Mouse (Mus musculus) forebrain, embryonic 11.5 days (tissue): Measurements from ENCODE around the gene Ank3. TPM values are rescaled to one million over a fixed set of nuclear protein-coding genes. Genes with fewer than 3 reads are reported as not detected.

ENCODE experiments used
- ATAC-seq: fragments of 200-750 bp; cut with Nextera tagmentation; replicated peaks from 2 replicates; pipeline ENCODE4 v1.8.0; 2017; ENCODE audit warnings: moderate TSS enrichment; ENCODE audit not compliant: low FRiP score
- DNase-seq: peaks from one replicate; pipeline ENCODE4 v3.0.0-alpha.2; 2017; ENCODE audit warnings: low spot score
- H3K27ac ChIP-seq: fragments of 300-500 bp; sonication (generic); 2 replicates; pipeline ENCODE4 v1.5.1; 2014; ENCODE audit warnings: low read depth, low read length
- H3K27me3 ChIP-seq: fragments of 300-500 bp; sonication (generic); 2 replicates; pipeline ENCODE4 v1.6.1; 2014; ENCODE audit warnings: mild to moderate bottlenecking, low read length, mixed read lengths; ENCODE audit not compliant: control insufficient read depth, insufficient read depth
- H3K36me3 ChIP-seq: fragments of 300-500 bp; sonication (generic); 2 replicates; pipeline ENCODE4 v1.6.1; 2014; ENCODE audit warnings: mild to moderate bottlenecking, low read length, moderate library complexity, mixed read lengths; ENCODE audit not compliant: control insufficient read depth, insufficient read depth
- H3K4me1 ChIP-seq: fragments of 300-500 bp; sonication (generic); replicated peaks from 2 replicates; pipeline ENCODE4 v1.6.1; 2014; ENCODE audit warnings: low read length, mixed read lengths; ENCODE audit not compliant: control insufficient read depth, insufficient read depth
- H3K4me2 ChIP-seq: fragments of 300-500 bp; sonication (generic); 2 replicates; pipeline ENCODE4 v1.6.1; 2014; ENCODE audit warnings: low read depth, mild to moderate bottlenecking, low read length, moderate library complexity, mixed read lengths; ENCODE audit not compliant: severe bottlenecking
- H3K4me3 ChIP-seq: fragments of 300-500 bp; sonication (generic); 2 replicates; pipeline ENCODE4 v1.5.1; 2014; ENCODE audit warnings: low read depth, low read length
- H3K9ac ChIP-seq: fragments of 300-500 bp; sonication (generic); 2 replicates; pipeline ENCODE4 v1.6.1; 2014; ENCODE audit warnings: low read length
- H3K9me3 ChIP-seq: fragments of 300-500 bp; sonication (generic); 2 replicates; pipeline ENCODE4 v1.6.1; 2016; ENCODE audit warnings: low read length, mixed read lengths; ENCODE audit not compliant: control insufficient read depth
- WGBS: fragments of 180-500 bp; shearing (Covaris S2); extraction: QIAGEN DNeasy Blood & Tissue Kit; methylation state at CpG from one replicate; pipeline ENCODE4 v1.1.7; 2014; 5-methylcytosine and 5-hydroxymethylcytosine counted together
- polyA plus RNA-seq: library from polyadenylated mRNA; unstranded; fragments of >200 nt; fragmentation: Nextera tagmentation; extraction: Ambion mirVana; gene quantifications from 2 replicates; pipeline ENCODE4 v1.2.1, GENCODE M21; 2014

The Ank3 gene
- polyA plus RNA-seq, 1 experiment from 2014 or later: 44.5 TPM

- Histone ChIP-seq H3K36me3 (no peaks in the 10 kb centered on the region), H3K4me3 (no peak overlapping the region), H3K4me1 (no peaks in the 10 kb centered on the region), H3K27me3 (no peaks in the 10 kb centered on the region), H3K9ac (no peak overlapping the region), H3K27ac (no peak overlapping the region), H3K4me2 (no peak overlapping the region), H3K9me3 (no peaks in the 10 kb centered on the region)
- ATAC-seq: no peak
- WGBS: 90% methylated on average over 10 of the region's 10 CpGs
- DNase-seq: no peak
Measured at GRCm38 (mm10) chr10:70021667-70022066, 623.1 kb downstream of the Ank3 start.

- Histone ChIP-seq H3K4me2 (no peak overlapping the region), H3K4me1 (no peaks in the 10 kb centered on the region), H3K9me3 (no peaks in the 10 kb centered on the region), H3K4me3 (no peak overlapping the region), H3K36me3 (no peaks in the 10 kb centered on the region), H3K27me3 (no peaks in the 10 kb centered on the region), H3K27ac (no peak overlapping the region), H3K9ac (no peak overlapping the region)
- ATAC-seq (no peak), DNase-seq (no peak)
- WGBS: 74% methylated on average over 5 of the region's 5 CpGs
Measured at GRCm38 (mm10) chr10:70022596-70022995, 624.0 kb downstream of the Ank3 start.

DNA sequence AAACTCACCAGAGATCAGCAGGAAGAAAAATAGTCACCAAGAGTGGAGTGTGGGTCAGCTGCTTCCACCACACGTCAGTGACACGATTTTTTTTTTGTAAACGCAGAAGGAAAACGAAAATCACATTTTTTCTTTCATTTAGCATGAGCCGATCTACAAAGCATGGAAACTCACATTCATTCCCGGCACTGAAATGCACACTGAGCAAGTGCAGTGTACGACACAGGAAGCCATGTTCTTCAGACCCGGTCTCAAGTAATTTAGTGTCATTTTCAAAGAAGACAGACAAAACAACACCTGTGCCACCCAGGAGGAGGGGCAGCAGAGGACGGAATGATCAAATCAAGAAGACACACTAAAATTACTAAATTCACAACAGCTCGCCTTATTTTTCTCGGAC, 625.3 kb downstream of the Ank3 start:
- no peaks in the 10 kb centered on the region for H3K9me3 ChIP-seq
- 89% methylated on average over 11 of the region's 11 CpGs for WGBS
- DNase-seq (no peak), ATAC-seq (no peak)
- H3K4me3 ChIP-seq: no peak overlapping the region
- H3K36me3 ChIP-seq: no peaks in the 10 kb centered on the region
- no peak overlapping the region for H3K9ac ChIP-seq
- no peak overlapping the region for H3K27ac ChIP-seq
- no peaks in the 10 kb centered on the region for H3K27me3 ChIP-seq
- H3K4me2 ChIP-seq: no peak overlapping the region
- H3K4me1 ChIP-seq: no peaks in the 10 kb centered on the region

DNA sequence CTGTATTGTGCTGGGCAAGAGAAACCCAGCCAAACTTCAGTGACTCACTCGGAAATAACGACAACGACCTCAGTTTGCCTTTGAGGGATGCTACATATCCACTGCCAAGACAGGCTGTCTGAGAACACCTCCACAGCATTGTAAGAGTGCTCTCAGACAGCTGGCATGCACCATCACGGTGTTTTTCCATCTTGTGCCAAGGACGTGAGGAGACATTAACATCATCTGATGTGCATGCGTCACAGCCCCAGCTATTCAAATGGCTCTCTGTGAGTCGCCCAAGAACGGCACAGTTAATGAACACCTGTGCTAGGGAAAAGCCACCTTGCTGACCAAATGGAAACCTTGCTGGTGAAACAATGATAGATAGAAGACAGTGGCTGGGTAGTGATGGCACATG, 633.4 kb downstream of the Ank3 start:
- ATAC-seq (no peak), DNase-seq (no peak)
- 93% methylated on average over 8 of the region's 8 CpGs for WGBS
- Histone ChIP-seq H3K27me3 (no peaks in the 10 kb centered on the region), H3K27ac (no peak overlapping the region), H3K36me3 (no peaks in the 10 kb centered on the region), H3K9ac (no peak overlapping the region), H3K9me3 (no peaks in the 10 kb centered on the region), H3K4me1 (no peaks in the 10 kb centered on the region), H3K4me3 (no peak overlapping the region), H3K4me2 (no peak overlapping the region)

- Histone ChIP-seq H3K4me2 (no peak overlapping the region), H3K27me3 (no peaks in the 10 kb centered on the region), H3K4me1 (no peaks in the 10 kb centered on the region), H3K4me3 (no peak overlapping the region), H3K9me3 (no peaks in the 10 kb centered on the region), H3K9ac (no peak overlapping the region), H3K36me3 (no peaks in the 10 kb centered on the region), H3K27ac (no peak overlapping the region)
- 92% methylated on average over 9 of the region's 9 CpGs for WGBS
- no peak for DNase-seq
- no peak for ATAC-seq
Measured at GRCm38 (mm10) chr10:70032982-70033381, 634.4 kb downstream of the Ank3 start.

GRCm38 (mm10) chr10:70033856-70034255, 635.3 kb downstream of the Ank3 start:
- 76% methylated on average over 3 of the region's 3 CpGs for WGBS
- ATAC-seq: no peak
- H3K27ac ChIP-seq: no peak overlapping the region

GRCm38 (mm10) chr10:70039871-70040291, 641.3 kb downstream of the Ank3 start:
- DNase-seq: no peak
- Histone ChIP-seq H3K9me3 (no peaks in the 10 kb centered on the region), H3K27ac (no peak overlapping the region), H3K27me3 (no peaks in the 10 kb centered on the region), H3K4me2 (no peak overlapping the region), H3K36me3 (no peaks in the 10 kb centered on the region), H3K9ac (no peak overlapping the region), H3K4me3 (no peak overlapping the region), H3K4me1 (no peaks in the 10 kb centered on the region)
- 89% methylated on average over 17 of the region's 17 CpGs for WGBS
- no peak for ATAC-seq

More at GRCm38 (mm10) chr10:70033856-70034255, 635.3 kb downstream of the Ank3 start:
- no peaks in the 10 kb centered on the region for H3K9me3 ChIP-seq
- no peaks in the 10 kb centered on the region for H3K36me3 ChIP-seq
- no peak overlapping the region for H3K9ac ChIP-seq
- H3K4me2 ChIP-seq: no peak overlapping the region
- H3K4me3 ChIP-seq: no peak overlapping the region
- DNase-seq: no peak
- no peaks in the 10 kb centered on the region for H3K27me3 ChIP-seq
- H3K4me1 ChIP-seq: no peaks in the 10 kb centered on the region

DNA sequence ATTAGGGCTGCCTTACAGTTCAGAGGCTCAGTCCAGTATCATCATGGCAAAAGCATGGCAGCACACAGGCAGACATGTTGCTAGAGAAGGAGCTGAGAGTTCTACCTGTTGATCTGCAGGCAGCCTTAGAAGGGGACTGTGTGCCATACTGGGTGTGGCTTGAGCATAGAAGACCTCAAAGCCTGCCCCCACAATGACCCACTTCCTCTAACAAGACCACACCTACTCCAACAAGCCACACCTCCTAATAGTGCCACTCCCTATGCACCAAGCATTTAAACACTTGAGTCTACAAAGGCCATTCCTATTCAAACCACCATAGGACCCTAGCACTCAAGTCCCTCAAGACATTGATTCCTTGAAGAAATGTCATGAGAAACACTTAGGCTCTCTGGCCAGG, 643.0 kb downstream of the Ank3 start:
- H3K9me3 ChIP-seq: no peaks in the 10 kb centered on the region
- ATAC-seq: no peak

GRCm38 (mm10) chr10:70045722-70046121, 647.1 kb downstream of the Ank3 start:
- WGBS: 83% methylated on average over 2 of the region's 2 CpGs
- H3K9me3 ChIP-seq: no peaks in the 10 kb centered on the region
- no peaks in the 10 kb centered on the region for H3K36me3 ChIP-seq
- no peaks in the 10 kb centered on the region for H3K4me1 ChIP-seq
- H3K4me3 ChIP-seq: no peak overlapping the region
- DNase-seq: no peak
- H3K9ac ChIP-seq: no peak overlapping the region
- H3K4me2 ChIP-seq: no peak overlapping the region
- no peak for ATAC-seq
- H3K27ac ChIP-seq: no peak overlapping the region
- H3K27me3 ChIP-seq: no peaks in the 10 kb centered on the region

More for the DNA sequence above, 643.0 kb downstream of the Ank3 start:
- Histone ChIP-seq H3K4me1 (no peaks in the 10 kb centered on the region), H3K27me3 (no peaks in the 10 kb centered on the region), H3K27ac (no peak overlapping the region), H3K4me3 (no peak overlapping the region), H3K4me2 (no peak overlapping the region), H3K9ac (no peak overlapping the region), H3K36me3 (no peaks in the 10 kb centered on the region)
- no peak for DNase-seq
